Mouse (Mus musculus): Measurements from ENCODE around the gene Rasgef1b.

Rasgef1b gene

GRCm38 (mm10) chr5:99707261-99707660 is 21.6 kb downstream of the Rasgef1b start:
- no peak for DNase-seq (ENCODE audit: low spot score in 2 of 2)

GRCm38 (mm10) chr5:99701811-99702210 is 27.1 kb downstream of the Rasgef1b start:
- no peak for DNase-seq (ENCODE audit: low spot score in 2 of 2)

GRCm38 (mm10) chr5:99694712-99695360 is 34.0 kb downstream of the Rasgef1b start:
- no peak for DNase-seq (ENCODE audit: low spot score in 2 of 2)

- DNase-seq (ENCODE audit: low spot score in 2 of 2), result no peak
Measured at GRCm38 (mm10) chr5:99689909-99690308, 39.0 kb downstream of the Rasgef1b start.

- DNase-seq (ENCODE audit: low spot score in 2 of 2), result no peak
Measured at GRCm38 (mm10) chr5:99687894-99688293, 41.0 kb downstream of the Rasgef1b start.

GRCm38 (mm10) chr5:99684023-99684422 is 44.8 kb downstream of the Rasgef1b start:
- DNase-seq (ENCODE audit: low spot score in 2 of 2), result no peak

GRCm38 (mm10) chr5:99669971-99670571 is 58.8 kb downstream of the Rasgef1b start:
- DNase-seq (ENCODE audit: low spot score in 2 of 2), result no peak

- no peak for DNase-seq (ENCODE audit: low spot score in 2 of 2)
Measured at GRCm38 (mm10) chr5:99656024-99656423, 72.8 kb downstream of the Rasgef1b start.

- DNase-seq (ENCODE audit: low spot score in 2 of 2), result no peak
Measured at GRCm38 (mm10) chr5:99652931-99653330, 75.9 kb downstream of the Rasgef1b start.

GRCm38 (mm10) chr5:99641407-99641806 is 87.5 kb downstream of the Rasgef1b start:
- DNase-seq (ENCODE audit: low spot score in 2 of 2), result no peak

- DNase-seq (ENCODE audit: low spot score in 2 of 2), result no peak
Measured at GRCm38 (mm10) chr5:99636575-99636974, 92.3 kb downstream of the Rasgef1b start.

GRCm38 (mm10) chr5:99634010-99634541 is 94.8 kb downstream of the Rasgef1b start:
- DNase-seq (ENCODE audit: low spot score in 2 of 2), result peak in 1 of 2 experiments; percentile 10

- no peak for DNase-seq (ENCODE audit: low spot score in 2 of 2)
Measured at GRCm38 (mm10) chr5:99633548-99633947, 95.3 kb downstream of the Rasgef1b start.

- DNase-seq (ENCODE audit: low spot score in 2 of 2), result no peak
Measured at GRCm38 (mm10) chr5:99632649-99633310, 96.1 kb downstream of the Rasgef1b start.

GRCm38 (mm10) chr5:99630087-99630486 is 98.8 kb downstream of the Rasgef1b start:
- peak in 1 of 2 experiments; percentile 23 for DNase-seq (ENCODE audit: low spot score in 2 of 2)

GRCm38 (mm10) chr5:99625603-99626002 is 103.3 kb downstream of the Rasgef1b start:
- no peak for DNase-seq (ENCODE audit: low spot score in 2 of 2)

GRCm38 (mm10) chr5:99620771-99621170 is 108.1 kb downstream of the Rasgef1b start:
- no peak for DNase-seq (ENCODE audit: low spot score in 2 of 2)

GRCm38 (mm10) chr5:99617271-99617800 is 111.5 kb downstream of the Rasgef1b start:
- DNase-seq (ENCODE audit: low spot score in 2 of 2), result no peak

- no peak for DNase-seq (ENCODE audit: low spot score in 2 of 2)
Measured at GRCm38 (mm10) chr5:99613321-99614118, 115.3 kb downstream of the Rasgef1b start.

GRCm38 (mm10) chr5:99607602-99608001 is 121.3 kb downstream of the Rasgef1b start:
- DNase-seq (ENCODE audit: low spot score in 2 of 2), result no peak

- DNase-seq (ENCODE audit: low spot score in 2 of 2), result no peak
Measured at GRCm38 (mm10) chr5:99606164-99606858, 122.6 kb downstream of the Rasgef1b start.

All from cerebellum, postnatal 4 days (tissue).